Mouse (Mus musculus): Measurements from ENCODE around the gene Polr3b.

- TF ChIP-seq GATA1 (IDR thresholded peaks at IDR 0.05; ENCODE audit: low read length) (no peak), TAL1 (IDR thresholded peaks at IDR 0.05; ENCODE audit: low read length) (no peak)
Observed at GRCm38 (mm10) chr10:84612281-84612680, 9.8 kb upstream of the Polr3b start.
